Mouse (Mus musculus): ENCODE data around the gene Pitx2.

Pitx2 gene

GRCm38 (mm10) chr3:129202871-129203740 lies 3.4 kb downstream of the Pitx2 start:
- no peak for DNase-seq

- no peak for DNase-seq
These were observed 4.2 kb downstream of the Pitx2 start for GRCm38 (mm10) chr3:129203761-129204440.

GRCm38 (mm10) chr3:129204441-129205313 lies 5.0 kb downstream of the Pitx2 start:
- no peak for DNase-seq

GRCm38 (mm10) chr3:129205481-129206175 lies 6.0 kb downstream of the Pitx2 start:
- no peak for DNase-seq

GRCm38 (mm10) chr3:129206776-129207175 lies 7.1 kb downstream of the Pitx2 start:
- no peak for DNase-seq

- DNase-seq = no peak
These were observed 7.8 kb downstream of the Pitx2 start for GRCm38 (mm10) chr3:129207231-129208030.

- DNase-seq = no peak
These were observed 8.3 kb downstream of the Pitx2 start for GRCm38 (mm10) chr3:129208031-129208380.

- no peak for DNase-seq
These were observed 8.7 kb downstream of the Pitx2 start for GRCm38 (mm10) chr3:129208421-129208820.

GRCm38 (mm10) chr3:129209266-129209665 lies 9.6 kb downstream of the Pitx2 start:
- DNase-seq = no peak

GRCm38 (mm10) chr3:129209771-129210170 lies 10.1 kb downstream of the Pitx2 start:
- no peak for DNase-seq

GRCm38 (mm10) chr3:129212038-129212645 lies 12.5 kb downstream of the Pitx2 start:
- DNase-seq = no peak

- no peak for DNase-seq
These were observed 13.1 kb downstream of the Pitx2 start for GRCm38 (mm10) chr3:129212807-129213206.

- DNase-seq = no peak
These were observed 14.0 kb downstream of the Pitx2 start for GRCm38 (mm10) chr3:129213633-129214145.

GRCm38 (mm10) chr3:129214146-129214665 lies 14.5 kb downstream of the Pitx2 start:
- no peak for DNase-seq

GRCm38 (mm10) chr3:129214666-129215161 lies 15.0 kb downstream of the Pitx2 start:
- DNase-seq = no peak

- DNase-seq = no peak
These were observed 15.6 kb downstream of the Pitx2 start for GRCm38 (mm10) chr3:129215241-129215750.

- DNase-seq = no peak
These were observed 16.2 kb downstream of the Pitx2 start for GRCm38 (mm10) chr3:129215751-129216331.

GRCm38 (mm10) chr3:129216491-129216890 lies 16.8 kb downstream of the Pitx2 start:
- DNase-seq = no peak

GRCm38 (mm10) chr3:129216911-129217561 lies 17.4 kb downstream of the Pitx2 start:
- no peak for DNase-seq
